Mouse (Mus musculus) ES-E14 (cell line): ENCODE results near the gene Man1c1. TPM values are rescaled to one million over a fixed set of nuclear protein-coding genes. Genes with fewer than 3 reads are reported as not detected.

ENCODE experiments used
- DNase-seq: peaks from one replicate; pipeline ENCODE4 v3.0.0-alpha.2; 2013; ENCODE audit warnings: low read depth, low spot score
- H3K27ac ChIP-seq: 2 replicates; pipeline ENCODE4 v1.5.1; 2012; ENCODE audit warnings: low read depth, mild to moderate bottlenecking, low read length, moderate library complexity, mixed read lengths; ENCODE audit not compliant: poor library complexity, insufficient read depth, severe bottlenecking
- H3K36me3 ChIP-seq: 2 replicates; pipeline ENCODE4 v1.6.1; 2012; ENCODE audit warnings: mild to moderate bottlenecking, low read length, moderate library complexity, mixed read lengths; ENCODE audit not compliant: control insufficient read depth, poor library complexity, insufficient read depth, severe bottlenecking
- H3K4me1 ChIP-seq, 2 experiments: fragments of 150-350 bp in 1 of 2; sonication (generic) in 1 of 2; 2 replicates each; pipeline ENCODE4 v1.6.1; 2012; ENCODE audit warnings: low read length in 2 of 2, mild to moderate bottlenecking in 1 of 2, mixed read lengths in 1 of 2; ENCODE audit not compliant: control insufficient read depth in 2 of 2, insufficient read depth in 2 of 2, poor library complexity in 1 of 2
- H3K4me3 ChIP-seq, 2 experiments: fragments of 150-350 bp in 1 of 2; sonication (generic) in 1 of 2; 2 replicates each; pipeline ENCODE4 v1.5.1; 2012; ENCODE audit warnings: low read length in 2 of 2, low read depth in 1 of 2, mild to moderate bottlenecking in 1 of 2, mixed read lengths in 1 of 2; ENCODE audit not compliant: insufficient read depth in 1 of 2, poor library complexity in 1 of 2, severe bottlenecking in 1 of 2
- H3K9ac ChIP-seq: 2 replicates; pipeline ENCODE4 v1.6.1; 2012; ENCODE audit warnings: low read depth, mild to moderate bottlenecking, low read length, mixed read lengths; ENCODE audit not compliant: poor library complexity, insufficient read depth, severe bottlenecking
- H3K9me3 ChIP-seq: fragments of 150-350 bp; sonication (generic); 2 replicates; pipeline ENCODE4 v1.6.1; 2012; ENCODE audit warnings: low read depth, mild to moderate bottlenecking, low read length; ENCODE audit not compliant: control insufficient read depth, insufficient read depth
- CHD2 ChIP-seq: IDR thresholded peaks from 2 replicates; pipeline ENCODE4 v1.6.1; 2014; ENCODE audit warnings: mild to moderate bottlenecking, low read depth, low read length, inconsistent platforms
- HCFC1 ChIP-seq: IDR thresholded peaks from 2 replicates; pipeline ENCODE4 v1.6.1; 2012; ENCODE audit warnings: low read length, inconsistent platforms, borderline replicate concordance; ENCODE audit not compliant: insufficient read depth
- MAFK ChIP-seq: IDR thresholded peaks from 2 replicates; pipeline ENCODE4 v1.6.1; 2014; ENCODE audit warnings: mild to moderate bottlenecking, low read depth, low read length, inconsistent platforms; ENCODE audit not compliant: insufficient read depth
- ZC3H11A ChIP-seq: IDR thresholded peaks from 2 replicates; pipeline ENCODE4 v1.6.1; 2012; ENCODE audit warnings: low read depth, mild to moderate bottlenecking, inconsistent platforms, low read length, borderline replicate concordance
- ZNF384 ChIP-seq: IDR thresholded peaks from 2 replicates; pipeline ENCODE4 v1.6.1; 2012; ENCODE audit warnings: low read depth, low read length, inconsistent platforms
- in situ Hi-C, 2 experiments: fragments of 600-800 bp; cut with MboI; formaldehyde crosslinking; loops; one replicate each; pipeline ENCODE4 v1.15.1; 2025; ENCODE audit warnings: low sequenced_read_pairs in 2 of 2, inconsistent platforms in 1 of 2; ENCODE audit not compliant: unreplicated experiment in 2 of 2
- total RNA-seq: library from RNA; depleted of rRNA; stranded (reverse); fragments of 300-350 nt; gene quantifications from 2 replicates; pipeline ENCODE4 v1.2.3, GENCODE M21; 2012

Man1c1 gene
- total RNA-seq, 1 experiment, result 6.1 TPM

DNA sequence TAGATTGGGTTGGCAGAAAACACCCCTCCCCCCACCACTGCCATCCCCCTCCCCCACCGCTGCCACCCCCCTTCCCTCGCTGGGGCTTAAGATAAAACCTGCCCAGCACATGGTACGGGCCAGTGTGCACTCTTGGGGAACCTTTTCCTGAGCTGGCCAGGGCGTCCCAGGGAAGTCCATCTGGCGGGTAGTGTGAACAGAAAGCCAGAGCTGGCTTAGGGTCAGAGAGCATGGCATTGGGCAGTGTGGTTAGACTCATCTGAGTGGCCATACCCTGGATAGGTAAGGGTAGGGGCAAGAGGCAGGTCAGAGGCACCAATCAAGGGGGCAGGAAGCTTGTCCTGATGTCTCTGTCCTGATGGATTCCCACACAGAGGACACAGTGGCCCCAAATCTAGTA lies 124.5 kb downstream of the Man1c1 start:
- Histone ChIP-seq H3K4me3 (no peak overlapping the region), H3K27ac (no peak overlapping the region), H3K4me1 (peaks cover 0 to 2% of the 10 kb centered on the region in 2 experiments; a peak in 1 of 4 replicates), H3K36me3 (no peaks in the 10 kb centered on the region), H3K9me3 (no peaks in the 10 kb centered on the region), H3K9ac (no peak overlapping the region)
- in situ Hi-C loops, result no loop called here
- DNase-seq, result no peak
- no peak for TF ChIP-seq CHD2
- TF ChIP-seq ZNF384, result no peak
- TF ChIP-seq ZC3H11A, result no peak
- TF ChIP-seq HCFC1, result no peak
- no peak for TF ChIP-seq MAFK

DNA sequence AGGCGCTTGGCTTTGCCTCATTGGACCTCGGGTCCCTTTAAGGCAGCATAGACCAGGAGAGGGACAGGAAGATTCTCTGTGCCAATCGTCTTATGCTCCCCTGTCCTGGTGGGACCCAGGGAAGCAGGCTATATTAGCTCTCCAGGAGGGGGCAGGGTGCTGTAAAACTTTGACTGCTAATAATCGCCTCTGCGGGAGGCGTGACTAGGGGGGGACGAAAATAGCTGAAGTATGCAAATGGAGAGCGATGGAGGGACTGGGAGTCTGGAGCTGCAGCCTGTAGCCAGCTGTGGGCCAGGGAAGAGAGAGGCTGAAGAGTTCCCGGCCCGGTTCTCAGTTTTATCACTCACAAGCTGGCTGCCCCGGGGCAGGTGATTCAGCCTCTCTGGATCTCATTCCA lies 124.9 kb downstream of the Man1c1 start:
- no peaks in the 10 kb centered on the region for H3K36me3 ChIP-seq
- no peak overlapping the region for H3K9ac ChIP-seq
- peaks cover 0 to 2% of the 10 kb centered on the region in 2 experiments; a peak in 1 of 4 replicates for H3K4me1 ChIP-seq
- H3K4me3 ChIP-seq, result no peak overlapping the region
- no peak for DNase-seq
- H3K9me3 ChIP-seq, result no peaks in the 10 kb centered on the region
- in situ Hi-C loops, result no loop called here
- no peak for TF ChIP-seq CHD2
- TF ChIP-seq MAFK, result no peak
- no peak for TF ChIP-seq ZNF384
- TF ChIP-seq HCFC1, result no peak
- TF ChIP-seq ZC3H11A, result no peak
- H3K27ac ChIP-seq, result no peak overlapping the region

DNA sequence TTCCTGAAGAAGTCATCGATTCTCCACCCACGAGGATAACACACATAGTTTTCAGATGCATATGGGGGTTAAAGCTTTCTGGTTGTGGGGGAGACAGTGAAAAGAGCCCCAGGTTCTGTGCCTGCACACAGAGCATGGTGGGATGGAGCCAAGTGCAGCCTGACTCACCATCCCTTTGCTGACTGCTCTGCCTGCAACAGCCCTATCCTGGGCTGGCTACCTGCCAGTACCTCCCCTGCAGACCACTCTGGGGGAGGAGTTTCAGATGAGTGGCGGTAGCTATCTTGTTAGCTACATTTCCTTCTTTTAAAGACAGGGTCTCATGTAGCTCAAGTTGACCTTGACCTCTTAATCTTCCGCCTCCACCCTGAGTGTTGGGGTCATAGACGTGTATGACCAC lies 125.7 kb downstream of the Man1c1 start:
- Histone ChIP-seq H3K4me3 (no peak overlapping the region), H3K9me3 (no peaks in the 10 kb centered on the region), H3K9ac (no peak overlapping the region), H3K36me3 (no peaks in the 10 kb centered on the region), H3K4me1 (peaks cover 0 to 2% of the 10 kb centered on the region in 2 experiments; a peak in 1 of 4 replicates), H3K27ac (no peak overlapping the region)
- DNase-seq, result no peak
- in situ Hi-C loops, result no loop called here
- TF ChIP-seq MAFK, result no peak

DNA sequence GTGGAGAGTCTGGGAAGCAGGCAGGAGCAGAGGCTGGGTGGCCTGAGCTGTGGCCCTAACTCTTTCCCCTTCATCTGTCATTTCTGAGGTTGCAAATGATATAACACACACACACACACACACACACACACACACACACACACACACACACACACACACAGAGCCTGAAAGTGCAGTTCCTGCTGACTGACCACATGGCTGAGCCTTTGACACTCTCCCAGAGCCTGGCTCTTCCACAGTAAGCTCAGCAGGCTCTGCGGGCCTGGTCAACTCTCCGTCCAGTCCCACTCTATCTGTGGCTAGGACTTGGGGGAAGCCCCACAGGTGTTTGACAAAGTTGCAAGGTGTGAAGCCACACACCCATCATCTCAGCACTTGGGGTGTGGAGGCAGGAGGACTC lies 126.8 kb downstream of the Man1c1 start:
- TF ChIP-seq HCFC1, result no peak
- TF ChIP-seq ZC3H11A, result no peak
- TF ChIP-seq ZNF384, result no peak
- no peak for TF ChIP-seq CHD2
- no peak for TF ChIP-seq MAFK
- in situ Hi-C loops, result no loop called here
- H3K9ac ChIP-seq, result no peak overlapping the region
- no peaks in the 10 kb centered on the region for H3K36me3 ChIP-seq
- H3K27ac ChIP-seq, result no peak overlapping the region
- no peak for DNase-seq
- no peak overlapping the region for H3K4me3 ChIP-seq
- H3K9me3 ChIP-seq, result no peaks in the 10 kb centered on the region
- peaks cover 0 to 2% of the 10 kb centered on the region in 2 experiments; a peak in 1 of 4 replicates for H3K4me1 ChIP-seq

DNA sequence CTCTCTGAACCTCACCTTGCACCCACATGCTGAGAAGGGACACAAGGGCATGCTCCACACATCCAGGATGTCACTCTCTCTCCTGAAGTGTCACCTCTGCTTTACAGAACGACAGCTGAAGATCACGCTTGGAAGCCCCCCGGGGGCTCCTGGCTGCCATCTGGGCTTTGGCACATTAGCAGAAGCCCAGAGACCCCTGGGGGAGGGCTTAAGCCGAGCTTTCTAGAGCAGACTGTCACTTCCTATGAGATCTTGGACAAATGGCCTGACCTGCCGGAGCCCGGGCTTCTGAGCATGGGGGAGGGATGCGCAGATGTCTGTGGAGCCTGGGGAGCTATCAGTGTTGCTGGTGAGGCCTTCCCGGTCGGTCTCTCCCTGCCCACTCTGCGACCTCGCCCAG lies 128.6 kb downstream of the Man1c1 start:
- Histone ChIP-seq H3K36me3 (no peaks in the 10 kb centered on the region), H3K9ac (no peak overlapping the region), H3K4me1 (peaks cover 0 to 2% of the 10 kb centered on the region in 2 experiments; a peak in 1 of 4 replicates), H3K4me3 (no peak overlapping the region), H3K9me3 (no peaks in the 10 kb centered on the region), H3K27ac (no peak overlapping the region)
- in situ Hi-C loops, result no loop called here
- no peak for DNase-seq
- TF ChIP-seq ZC3H11A (no peak), HCFC1 (no peak), ZNF384 (no peak), MAFK (no peak), CHD2 (no peak)
